ENCODE assay signal across 9 mouse cellular contexts in genomic region chr13:29014066-29014826, GRCm38 (mm10).
DNase-seq lines count a peak whose midpoint lies in the region; ATAC-seq lines count a peak whose summit lies in the region.
"Had no signal": no experiment of that assay in that cellular context is flagged by ENCODE, and none has a peak within 500 bp of the region (broad histone marks: within the 10 kb centered on the region; RNA-seq: fewer than 3 reads in every experiment).

No protein-coding gene starts in this region.

- H3K27me3 ChIP-seq in limb, embryonic 12.5 days: no peaks in the 10 kb centered on the region
- H3K27me3 ChIP-seq in limb, embryonic 10.5 days (ENCODE audit: low read depth, poor library complexity, severe bottlenecking): no peaks in the 10 kb centered on the region
- H3K27me3 ChIP-seq: megakaryocyte, embryonic 14.5 days had no signal

- peaks cover 3% of the 10 kb centered on the region; the same call in 1 of the 2 replicates for H3K4me1 ChIP-seq in limb, embryonic 12.5 days (replicated peaks)
- peaks cover 5% of the 10 kb centered on the region; the same call in 1 of the 2 replicates for H3K4me1 ChIP-seq in limb, embryonic 10.5 days
- H3K4me1 ChIP-seq: megakaryocyte, embryonic 14.5 days had no signal

- H3K4me3 ChIP-seq in limb, embryonic 12.5 days (replicated peaks): no peak overlapping the region
- no peak overlapping the region for H3K4me3 ChIP-seq in limb, embryonic 10.5 days
- H3K4me3 ChIP-seq: megakaryocyte, embryonic 14.5 days had no signal

- no peak overlapping the region for H3K9ac ChIP-seq in limb, embryonic 12.5 days (replicated peaks)

- no peak overlapping the region for H3K27ac ChIP-seq in limb, embryonic 12.5 days
- H3K27ac ChIP-seq in limb, embryonic 10.5 days: no peak overlapping the region

- intact Hi-C loops in left cerebral cortex, postnatal 25 days (cut with DNase I): loop anchor here (1.0 to 10.0 kb wide), 2 partner anchors 594 to 821 kb away; no protein-coding TSS in a partner anchor

- H3K36me3 ChIP-seq in limb, embryonic 12.5 days: no peaks in the 10 kb centered on the region
- H3K36me3 ChIP-seq in limb, embryonic 10.5 days: no peaks in the 10 kb centered on the region

- WGBS in limb, embryonic 12.5 days: 67% methylated on average over 15 of the region's 15 CpGs
- WGBS in limb, embryonic 10.5 days: 75% methylated on average over 15 of the region's 15 CpGs

- no peak for DNase-seq in limb, embryonic 10.5 days (ENCODE audit: low spot score)
- DNase-seq in gastrocnemius, postnatal 10 days: peak; percentile 9
- DNase-seq in left cerebral cortex, postnatal 25 days (ENCODE audit: low spot score in 2 of 2): peak; percentile 58 to 69
- DNase-seq in skeletal muscle tissue, adult 2 months (ENCODE audit: low read depth, low spot score): peak; percentile 34
- no peak for DNase-seq in adrenal gland, adult 8-10 months
- no peak for DNase-seq in B cell, adult 2 months

- 0 out of 2 replicates have a peak, but pooled peaks have one; percentile 37 for ATAC-seq in limb, embryonic 12.5 days (ENCODE audit: insufficient number of reproducible peaks, insufficient read depth, low FRiP score, low TSS enrichment, low read depth)
- no peak for ATAC-seq in inflammation-experienced regulatory T-cells, adult 6 months

- no peaks in the 10 kb centered on the region for H3K9me3 ChIP-seq in limb, embryonic 12.5 days
- no peaks in the 10 kb centered on the region for H3K9me3 ChIP-seq in limb, embryonic 10.5 days (replicated peaks)

- no peak overlapping the region for H3K4me2 ChIP-seq in limb, embryonic 12.5 days

Comparison
In these comparisons a context has a peak if more than half of its experiments do, and no peak if none do; other contexts are left out.
1. DNase-seq: peak in gastrocnemius, postnatal 10 days (single experiment), left cerebral cortex, postnatal 25 days (2 of 2) and skeletal muscle tissue, adult 2 months (single experiment); none in limb, embryonic 10.5 days (single experiment), adrenal gland, adult 8-10 months (single experiment) and B cell, adult 2 months (0 of 2).